Mouse (Mus musculus) kidney, adult 2 months (tissue): Measurements from ENCODE around the gene Zbed4.

Experiments used
- CTCF ChIP-seq: fragments of 200-500 bp; conservative IDR thresholded peaks from 2 replicates; pipeline ENCODE4 v1.5.1; 2011; ENCODE audit warnings: low read depth, mild to moderate bottlenecking, control low read depth, low read length, moderate library complexity, mixed read lengths; ENCODE audit not compliant: insufficient read depth, insufficient read length
- POLR2A ChIP-seq: fragments of 200-500 bp; IDR thresholded peaks from one replicate; pipeline ENCODE4 v1.6.1; 2011; ENCODE audit warnings: low read depth, low read length, control low read depth

DNA sequence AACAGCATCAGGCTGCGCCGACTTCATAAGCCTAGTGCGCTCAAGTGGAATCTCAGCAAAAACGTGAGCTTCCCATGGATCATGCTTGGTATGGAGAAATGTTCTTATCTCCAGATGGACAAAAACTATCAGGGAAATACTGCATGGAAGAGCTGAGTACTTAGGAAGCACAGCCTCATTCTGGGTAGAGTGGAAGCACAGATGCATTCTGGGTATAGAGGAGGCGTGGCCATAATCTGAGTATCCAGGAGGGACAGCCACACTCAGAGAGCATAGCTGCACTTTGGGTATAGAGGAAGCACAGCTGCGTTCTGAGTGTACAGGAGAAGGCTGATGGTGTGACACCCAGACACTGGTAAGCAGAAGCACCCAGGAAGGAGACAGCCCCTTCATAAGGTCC is 50.9 kb downstream of the Zbed4 start:
- TF ChIP-seq CTCF, result no peak
- no peak for TF ChIP-seq POLR2A
